Mouse (Mus musculus) natural killer cell, adult 2 months (primary cell): ENCODE measurements at regions not wholly inside any gene's neighbourhood (a gene's known extent, or its start where the extent isn't known, plus 50 kb on each side); places are given as distances from the start of the nearest gene placed in this dataset.

Experiments
- DNase-seq, 2 experiments: peaks; one replicate each; pipeline ENCODE4 v3.0.0; 2022; ENCODE audit warnings: low spot score in 2 of 2

DNA sequence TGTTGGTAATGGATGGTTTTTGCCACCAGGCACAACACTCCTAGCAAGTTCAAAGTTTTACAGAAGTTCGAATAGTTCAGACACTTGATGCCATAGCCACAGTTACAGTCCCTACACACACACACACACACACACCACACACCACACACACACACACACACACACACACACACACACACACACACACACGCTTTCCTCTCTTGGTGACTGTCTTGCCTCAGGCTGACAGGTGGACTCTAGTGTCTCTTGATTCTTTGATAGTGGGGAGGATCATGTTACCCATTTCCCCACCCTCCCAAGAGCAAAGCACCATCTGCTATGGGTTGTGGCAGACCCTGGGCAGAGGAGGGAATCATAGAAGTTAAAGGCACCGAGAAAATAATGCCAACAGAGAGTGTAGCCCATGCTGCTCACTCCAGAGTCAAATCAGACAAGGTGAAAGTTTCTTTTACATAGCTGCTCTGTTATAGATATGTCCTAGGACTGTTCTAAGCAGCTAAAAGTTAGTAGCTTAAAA is 75.9 kb downstream of the Klhl25 start:
- DNase-seq, result no peak

DNA sequence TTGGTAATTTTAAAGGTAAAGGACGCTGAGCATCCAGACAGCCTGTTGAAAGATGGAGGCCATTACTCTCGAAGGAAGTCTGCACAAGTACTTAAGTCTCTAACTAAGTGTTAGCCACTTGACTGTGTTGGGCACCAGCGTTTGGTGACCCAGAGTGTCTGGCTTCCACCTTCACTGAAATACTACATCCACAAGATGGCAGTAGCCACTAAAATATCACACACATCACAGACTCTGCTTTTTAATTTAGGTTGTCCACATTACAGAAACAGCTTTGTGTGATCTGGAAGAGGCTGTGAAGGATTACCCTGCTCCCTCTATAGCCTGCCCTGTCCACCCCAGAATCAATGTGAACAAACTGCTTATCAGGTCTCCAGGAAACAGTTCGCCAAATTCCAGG is 79.4 kb downstream of the Klhl25 start:
- DNase-seq, result peak; percentile 16 to 20

GRCm38 (mm10) chr7:75943844-75944243 is 95.7 kb downstream of the Klhl25 start:
- DNase-seq, result no peak

DNA sequence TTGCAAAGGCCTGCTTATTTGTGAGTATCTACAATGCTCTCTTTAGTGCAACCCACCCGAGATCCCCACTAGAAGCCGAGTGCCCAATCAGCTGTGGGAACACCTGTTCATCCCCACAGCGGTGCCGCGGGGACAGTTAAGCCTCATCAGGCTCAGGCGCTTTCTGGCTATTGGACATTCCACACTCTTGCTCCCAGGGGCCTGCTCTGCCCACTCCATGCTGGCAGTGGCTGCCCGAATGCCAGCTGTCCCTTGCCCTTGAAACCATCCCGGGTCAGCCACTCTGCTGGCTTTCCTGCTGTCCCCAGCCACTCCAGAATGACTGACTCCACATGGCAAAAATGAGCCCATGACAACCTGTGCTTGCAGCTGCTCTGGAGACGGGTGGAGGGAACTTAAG is 107.6 kb downstream of the Klhl25 start:
- DNase-seq, result no peak

DNA sequence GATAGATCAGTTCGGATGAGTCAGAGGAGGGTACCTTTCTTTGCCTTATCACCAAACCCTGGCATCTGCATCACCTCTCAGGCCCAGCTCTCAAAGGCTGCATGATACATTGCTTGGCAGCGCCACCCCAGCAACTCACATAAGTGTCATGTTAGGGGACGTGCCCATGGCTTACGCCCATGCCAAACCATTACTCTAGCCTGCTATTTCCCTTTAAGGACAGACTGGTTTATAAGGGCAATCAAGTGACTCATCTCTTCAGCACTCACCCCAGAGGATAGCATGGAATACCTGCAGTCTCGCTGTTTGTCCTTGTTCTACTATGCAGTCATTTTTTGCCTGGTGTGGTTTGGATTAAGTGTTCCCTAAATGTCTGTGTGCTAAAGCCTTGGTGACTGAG is 109.3 kb downstream of the Klhl25 start:
- DNase-seq, result no peak

DNA sequence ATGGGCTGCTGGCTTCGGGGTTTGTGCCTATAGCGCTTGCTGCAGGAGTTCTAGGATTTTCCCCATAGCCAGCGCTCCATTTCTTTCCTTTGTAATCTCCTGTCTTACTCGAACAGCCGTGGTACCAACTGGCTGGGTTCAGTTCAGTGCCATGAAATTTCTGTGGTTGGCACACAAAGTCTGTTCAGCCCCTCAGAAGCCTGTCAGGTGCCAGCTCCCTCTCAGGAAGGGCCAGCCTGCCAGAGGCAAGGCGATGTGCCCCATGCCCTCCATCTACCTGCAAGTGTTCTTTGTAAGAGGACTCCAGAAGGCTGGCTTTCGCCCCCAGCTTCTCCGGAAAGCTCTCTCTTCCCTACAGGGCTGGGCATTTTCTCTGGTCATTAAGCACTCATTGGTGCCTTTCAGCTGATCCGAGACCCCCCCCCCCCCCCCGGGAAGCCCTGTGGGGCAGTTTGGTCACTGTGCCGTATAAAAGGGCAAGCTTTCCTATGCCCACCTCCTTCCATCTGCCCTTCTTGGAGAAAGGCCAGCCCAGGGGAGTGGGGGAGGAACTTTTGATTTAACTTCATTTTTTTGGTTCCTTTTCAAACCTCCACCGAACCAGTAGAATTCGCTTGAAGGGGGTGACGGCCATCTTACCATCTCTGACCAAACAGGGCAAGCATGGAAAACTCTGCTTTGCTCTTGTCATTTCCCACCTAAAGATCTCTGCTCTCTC is 112.0 kb downstream of the Klhl25 start:
- no peak for DNase-seq

DNA sequence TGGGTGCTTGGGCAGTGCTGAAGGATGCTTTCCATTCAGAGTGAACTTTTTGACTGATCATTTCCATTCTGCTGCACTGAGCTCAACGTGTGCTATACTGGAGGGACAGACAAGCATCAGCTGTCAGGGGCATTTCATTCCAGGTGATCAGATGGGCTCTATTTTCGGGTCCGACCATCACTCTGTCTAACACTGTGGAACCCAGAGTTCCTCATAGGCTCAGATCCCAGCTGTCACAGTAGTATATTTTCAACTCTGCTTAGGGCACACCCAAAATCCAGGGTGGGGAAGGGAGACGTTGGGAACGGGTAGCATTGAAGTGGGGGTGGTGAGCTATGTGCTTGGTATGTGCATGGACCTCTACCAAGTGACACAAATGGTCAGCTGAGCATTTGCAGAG is 120.1 kb downstream of the Klhl25 start:
- DNase-seq, result no peak

- no peak for DNase-seq
Measured at GRCm38 (mm10) chr7:75970914-75971313, 122.8 kb downstream of the Klhl25 start.

GRCm38 (mm10) chr7:75971706-75972105 is 123.6 kb downstream of the Klhl25 start:
- DNase-seq, result no peak

- no peak for DNase-seq
Measured at GRCm38 (mm10) chr7:75981560-75981959, 133.4 kb downstream of the Klhl25 start.

- DNase-seq, result no peak
Measured at GRCm38 (mm10) chr7:75983029-75983808, 135.1 kb downstream of the Klhl25 start.

DNA sequence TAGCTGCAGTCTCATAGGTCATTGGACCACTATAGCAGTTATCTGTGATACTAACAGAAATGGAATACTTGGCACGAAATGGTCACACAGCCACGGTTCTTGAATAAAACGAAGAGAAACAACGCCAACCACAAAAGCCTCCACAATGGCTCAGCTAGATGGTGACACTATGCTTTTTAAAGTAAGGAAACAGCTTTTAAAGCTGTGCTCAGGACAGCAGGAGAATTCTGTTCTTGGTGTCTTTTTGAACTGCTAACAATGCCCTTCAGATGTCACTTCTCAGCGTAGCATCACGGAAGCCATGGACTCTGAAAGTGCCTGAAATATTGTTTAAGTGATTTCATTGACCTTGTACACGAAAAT is 135.7 kb downstream of the Klhl25 start:
- DNase-seq, result no peak

DNA sequence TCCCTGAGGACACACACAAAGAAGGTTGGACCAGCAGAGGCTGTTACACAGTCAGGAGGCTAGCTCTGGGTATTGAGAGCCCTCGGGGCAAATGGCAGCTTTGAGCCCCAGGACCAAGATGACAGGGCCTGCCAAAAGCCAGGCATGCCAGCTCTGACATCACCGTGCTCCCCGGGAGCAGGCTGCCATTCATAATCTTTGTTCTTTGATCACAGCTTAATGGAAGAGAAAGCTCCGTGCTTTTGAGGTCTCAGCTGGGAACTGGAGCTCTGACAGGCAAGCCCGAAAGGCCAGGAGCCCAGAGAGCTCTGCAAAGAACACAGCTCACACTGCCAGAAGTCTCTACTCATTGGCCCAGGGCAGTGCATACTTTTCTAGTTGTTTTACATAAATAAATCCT is 150.7 kb downstream of the Klhl25 start:
- no peak for DNase-seq

- DNase-seq, result no peak
Measured at GRCm38 (mm10) chr7:75999324-75999907, 151.3 kb downstream of the Klhl25 start.

DNA sequence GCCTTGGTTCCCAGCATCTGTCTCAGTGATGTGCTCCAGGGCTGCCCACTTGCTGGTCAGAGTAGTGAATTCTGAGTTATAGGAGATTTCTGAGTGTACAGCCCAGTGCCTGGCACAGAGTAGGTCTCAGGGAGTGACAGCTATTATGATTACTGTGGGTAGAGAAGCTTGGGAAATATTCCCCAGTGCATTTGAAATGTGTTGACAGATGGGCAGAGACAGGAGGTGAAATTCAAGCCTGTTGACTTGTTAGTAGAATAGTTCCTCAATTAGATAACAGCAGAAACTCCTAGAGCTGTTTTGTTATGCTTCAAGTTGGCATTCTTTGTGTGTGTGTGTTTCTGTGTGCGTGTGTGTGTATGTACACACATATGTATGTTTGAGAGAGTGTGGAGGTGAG is 152.9 kb downstream of the Klhl25 start:
- no peak for DNase-seq

DNA sequence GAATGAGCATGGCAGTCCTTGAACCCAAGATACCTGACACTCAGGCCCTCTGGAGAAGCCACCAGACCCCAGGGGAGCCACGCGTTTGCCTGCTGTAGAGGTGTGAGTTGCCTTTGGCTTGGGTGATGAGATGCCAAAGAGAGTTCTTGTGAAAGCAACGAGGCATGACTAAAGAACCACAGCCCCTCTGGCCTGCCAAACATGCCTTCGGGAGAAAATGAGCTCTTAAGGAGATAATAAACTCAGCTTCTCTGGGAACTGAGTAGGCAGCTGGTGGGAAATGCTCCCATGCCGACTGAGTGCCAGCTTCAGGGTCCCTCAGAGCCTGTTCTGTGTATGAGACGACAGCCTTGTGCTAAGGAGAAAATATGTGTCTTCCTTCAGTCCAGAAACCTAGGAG is 160.1 kb downstream of the Klhl25 start:
- DNase-seq, result no peak

GRCm38 (mm10) chr7:76047743-76048142 is 181.9 kb upstream of the Agbl1 start:
- DNase-seq, result no peak

DNA sequence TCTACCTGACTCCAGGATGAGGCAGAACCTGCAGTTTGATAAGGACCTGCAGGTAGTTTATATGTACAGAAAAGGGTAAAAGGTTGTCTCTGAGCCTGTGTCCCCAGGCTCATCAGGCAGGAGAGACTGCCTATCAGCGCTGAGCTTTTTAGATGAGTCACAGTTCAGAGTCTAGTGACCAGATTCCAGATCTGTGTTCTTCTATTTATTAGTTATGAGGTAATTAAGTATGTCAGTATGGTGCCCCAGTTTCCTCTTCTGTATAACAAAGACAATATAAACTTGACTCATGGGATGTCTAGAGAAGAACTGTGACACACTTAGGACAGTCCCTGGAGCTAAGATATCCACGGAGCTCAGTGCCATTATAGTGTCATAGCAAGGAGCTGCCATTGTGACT is 180.3 kb upstream of the Agbl1 start:
- DNase-seq, result no peak

- no peak for DNase-seq
Measured at GRCm38 (mm10) chr7:76053843-76054242, 175.8 kb upstream of the Agbl1 start.

GRCm38 (mm10) chr7:76099149-76099548 is 130.5 kb upstream of the Agbl1 start:
- no peak for DNase-seq

DNA sequence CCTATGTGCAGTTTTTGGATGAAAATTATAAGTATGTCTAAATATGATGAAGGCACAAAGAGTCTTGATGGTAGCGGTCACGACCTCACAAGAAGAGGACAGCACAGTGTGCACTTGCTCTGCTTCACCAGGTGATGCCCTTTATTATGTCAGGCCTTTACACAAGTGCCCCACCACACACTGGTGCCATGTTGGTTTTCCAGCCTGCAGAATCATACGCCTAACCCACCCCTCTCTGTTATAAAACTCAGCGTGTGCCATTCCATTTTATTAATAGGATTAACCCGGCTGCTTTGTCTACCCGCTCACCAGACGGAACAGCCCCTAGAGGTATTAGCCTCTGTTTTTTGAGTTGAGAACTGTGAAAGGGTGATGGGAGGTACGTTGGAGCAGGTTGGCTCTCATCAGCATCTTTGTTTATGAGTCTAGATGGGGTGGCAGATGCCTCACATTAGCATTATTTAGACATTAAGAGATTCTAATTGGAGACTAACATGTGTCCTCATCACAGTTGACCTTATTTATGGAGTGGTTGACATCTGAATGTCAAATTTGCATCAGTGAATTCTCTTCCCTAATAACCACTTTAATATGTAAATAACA is 108.3 kb upstream of the Agbl1 start:
- no peak for DNase-seq

DNA sequence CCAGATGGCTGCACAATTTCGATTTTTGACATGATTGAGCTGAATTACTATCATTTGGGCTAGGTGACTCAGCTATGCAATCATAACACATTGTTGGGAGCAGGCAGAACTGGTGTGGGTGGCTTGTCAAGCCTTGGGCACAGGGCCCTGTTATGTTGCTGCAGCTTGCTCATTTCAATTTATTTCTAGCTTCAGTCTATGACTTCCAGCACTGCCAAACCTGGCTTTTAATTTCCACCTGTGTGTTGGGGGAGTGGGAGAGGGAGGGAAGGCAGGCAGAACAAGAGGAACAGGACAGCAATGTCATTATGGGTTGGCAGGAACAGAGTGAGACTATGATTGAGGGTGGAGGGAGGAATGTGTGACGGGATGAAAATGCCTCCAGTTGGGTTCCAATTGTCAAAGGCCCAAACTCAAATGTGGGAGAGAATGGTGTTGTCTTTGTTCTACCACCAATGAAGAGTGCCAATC is 102.0 kb upstream of the Agbl1 start:
- DNase-seq, result no peak
